Mouse (Mus musculus) stomach, postnatal 0 days (tissue): ENCODE data around the gene Sash1. TPM values are rescaled to one million over a fixed set of nuclear protein-coding genes. Genes with fewer than 3 reads are reported as not detected.
"Not testable (repeated sequence)": the region's sequence is repeated elsewhere in the genome, so short reads cannot be mapped to it uniquely, and the experiment has no call there.

Experiments used
- ATAC-seq: fragments of 200-750 bp; cut with Nextera tagmentation; 2 replicates; pipeline ENCODE4 v1.8.0; 2017; ENCODE audit not compliant: low FRiP score, low TSS enrichment
- DNase-seq: peaks from one replicate; pipeline ENCODE4 v3.0.0-alpha.2; 2016; ENCODE audit warnings: low spot score
- H3K27ac ChIP-seq: fragments of 300-500 bp; sonication (generic); replicated peaks from 2 replicates; pipeline ENCODE4 v1.5.1; 2014; ENCODE audit warnings: mild to moderate bottlenecking, control low read depth
- H3K27me3 ChIP-seq: fragments of 300-500 bp; sonication (generic); 2 replicates; pipeline ENCODE4 v1.6.1; 2014; ENCODE audit warnings: low read length; ENCODE audit not compliant: control insufficient read depth, insufficient read depth
- H3K36me3 ChIP-seq: fragments of 300-500 bp; sonication (generic); 2 replicates; pipeline ENCODE4 v1.6.1; 2014; ENCODE audit warnings: low read length, mixed read lengths; ENCODE audit not compliant: control insufficient read depth, insufficient read depth
- H3K4me1 ChIP-seq: fragments of 300-500 bp; sonication (generic); replicated peaks from 2 replicates; pipeline ENCODE4 v1.6.1; 2014; ENCODE audit warnings: antibody characterized with exemption; ENCODE audit not compliant: control insufficient read depth, insufficient read depth
- H3K4me2 ChIP-seq: fragments of 300-500 bp; sonication (generic); replicated peaks from 2 replicates; pipeline ENCODE4 v1.6.1; 2014; ENCODE audit warnings: low read depth, mild to moderate bottlenecking, control low read depth, moderate library complexity
- H3K4me3 ChIP-seq: fragments of 300-500 bp; sonication (generic); 2 replicates; pipeline ENCODE4 v1.5.1; 2014; ENCODE audit warnings: low read depth, low read length, control low read depth
- H3K9ac ChIP-seq: fragments of 300-500 bp; sonication (generic); 2 replicates; pipeline ENCODE4 v1.6.1; 2014; ENCODE audit warnings: mild to moderate bottlenecking, low read length, control low read depth, mixed read lengths
- H3K9me3 ChIP-seq: fragments of 300-500 bp; sonication (generic); 2 replicates; pipeline ENCODE4 v1.6.1; 2016; ENCODE audit warnings: low read length; ENCODE audit not compliant: control insufficient read depth
- CTCF ChIP-seq: IDR thresholded peaks from 2 replicates; pipeline ENCODE4 v1.5.1; 2016; ENCODE audit warnings: antibody characterized with exemption, low read depth, mild to moderate bottlenecking, moderate library complexity
- EP300 ChIP-seq: optimal IDR thresholded peaks from 2 replicates; pipeline ENCODE3; 2016; ENCODE audit warnings: antibody characterized with exemption
- WGBS: fragments of 180-500 bp; shearing (Covaris S2); extraction: QIAGEN DNeasy Blood & Tissue Kit; methylation state at CpG from one replicate; pipeline ENCODE4 v1.1.7; 2014; 5-methylcytosine and 5-hydroxymethylcytosine counted together
- polyA plus RNA-seq: library from polyadenylated mRNA; unstranded; fragments of >200 nt; fragmentation: Nextera tagmentation; extraction: Ambion mirVana; gene quantifications from 2 replicates; pipeline ENCODE4 v1.2.1, GENCODE M21; 2015

Gene Sash1
- polyA plus RNA-seq, 1 experiment from 2014 or later: 3.8 TPM

- H3K4me1 ChIP-seq: no peaks in the 10 kb centered on the region
- ATAC-seq: peak; percentile 79
- peak; percentile 96 for TF ChIP-seq CTCF
- TF ChIP-seq EP300: no peak
Measured at GRCm38 (mm10) chr10:8715679-8716284, 170.1 kb downstream of the Sash1 start.

GRCm38 (mm10) chr10:8696636-8697035, 189.2 kb downstream of the Sash1 start:
- ATAC-seq, H3K4me1 ChIP-seq, H3K9ac ChIP-seq, H3K27ac ChIP-seq, H3K9me3 ChIP-seq, H3K4me2 ChIP-seq, DNase-seq, H3K36me3 ChIP-seq, H3K4me3 ChIP-seq, H3K27me3 ChIP-seq: not testable (repeated sequence)
- WGBS: 83% methylated on average over 1 of the region's 1 CpGs

More at GRCm38 (mm10) chr10:8715679-8716284, 170.1 kb downstream of the Sash1 start:
- Histone ChIP-seq H3K9ac (no peak overlapping the region), H3K27me3 (no peaks in the 10 kb centered on the region), H3K4me2 (no peak overlapping the region; the same call in 1 of the 2 replicates), H3K36me3 (no peaks in the 10 kb centered on the region), H3K9me3 (no peaks in the 10 kb centered on the region), H3K27ac (no peak overlapping the region), H3K4me3 (no peak overlapping the region)
- 18% methylated on average over 12 of the region's 12 CpGs for WGBS
- peak; percentile 84 for DNase-seq

GRCm38 (mm10) chr10:8693996-8694500, 191.8 kb downstream of the Sash1 start:
- DNase-seq (no peak), ATAC-seq (no peak)
- Histone ChIP-seq H3K9me3 (no peaks in the 10 kb centered on the region), H3K4me3 (no peak overlapping the region), H3K9ac (no peak overlapping the region), H3K27me3 (no peaks in the 10 kb centered on the region), H3K4me1 (no peaks in the 10 kb centered on the region), H3K4me2 (no peak overlapping the region), H3K27ac (no peak overlapping the region), H3K36me3 (no peaks in the 10 kb centered on the region)
- no peak for TF ChIP-seq EP300
- no peak for TF ChIP-seq CTCF
- WGBS: 81% methylated on average over 7 of the region's 7 CpGs

GRCm38 (mm10) chr10:8693561-8693960, 192.3 kb downstream of the Sash1 start:
- ATAC-seq (no peak), DNase-seq (no peak)
- H3K36me3 ChIP-seq: no peaks in the 10 kb centered on the region
- no peak overlapping the region for H3K27ac ChIP-seq
- H3K27me3 ChIP-seq: no peaks in the 10 kb centered on the region
- H3K4me2 ChIP-seq: no peak overlapping the region
- TF ChIP-seq EP300 (no peak), CTCF (no peak)
- no peaks in the 10 kb centered on the region for H3K4me1 ChIP-seq
- H3K9ac ChIP-seq: no peak overlapping the region
- no peak overlapping the region for H3K4me3 ChIP-seq
- 83% methylated on average over 4 of the region's 4 CpGs for WGBS
- H3K9me3 ChIP-seq: no peaks in the 10 kb centered on the region

- WGBS: 93% methylated on average over 2 of the region's 2 CpGs
- Histone ChIP-seq H3K4me1 (no peaks in the 10 kb centered on the region), H3K9me3 (no peaks in the 10 kb centered on the region), H3K4me3 (no peak overlapping the region), H3K4me2 (no peak overlapping the region), H3K27me3 (no peaks in the 10 kb centered on the region), H3K36me3 (no peaks in the 10 kb centered on the region), H3K27ac (no peak overlapping the region), H3K9ac (no peak overlapping the region)
- no peak for ATAC-seq
- TF ChIP-seq CTCF (no peak), EP300 (no peak)
- no peak for DNase-seq
Measured at GRCm38 (mm10) chr10:8692531-8692930, 193.3 kb downstream of the Sash1 start.

GRCm38 (mm10) chr10:8686219-8686618, 199.7 kb downstream of the Sash1 start:
- H3K4me1 ChIP-seq: no peaks in the 10 kb centered on the region
- WGBS: 87% methylated on average over 1 of the region's 1 CpGs
- H3K9me3 ChIP-seq: no peaks in the 10 kb centered on the region
- H3K27ac ChIP-seq: no peak overlapping the region
- no peak overlapping the region for H3K4me3 ChIP-seq
- ATAC-seq (no peak), DNase-seq (no peak)
- TF ChIP-seq EP300 (no peak), CTCF (peak; percentile 19; the same call in 1 of the 2 replicates)
- no peaks in the 10 kb centered on the region for H3K36me3 ChIP-seq
- no peaks in the 10 kb centered on the region for H3K27me3 ChIP-seq
- no peak overlapping the region for H3K4me2 ChIP-seq
- H3K9ac ChIP-seq: no peak overlapping the region
